Mouse (Mus musculus) heart, adult 18-20 months (tissue): Measurements from ENCODE around the gene Gm20538. TPM values are rescaled to one million over a fixed set of nuclear protein-coding genes. Genes with fewer than 3 reads are reported as not detected.

Source experiments
- total RNA-seq, 2 experiments: library from RNA; stranded (reverse); gene quantifications; 2 replicates each; pipeline ENCODE4 v1.2.3; 2021

Gm20538 gene
- total RNA-seq, 2 experiments from 2014 or later = not detected

Other genes starting within 250 kb of the Gm20538 start
- gene Scd4, start 219.7 kb downstream of the Gm20538 start, total RNA-seq = 1 to 10 TPM; 4.3 to 7.8 TPM
- 100 to 1,000 TPM in 1 of 2 experiments, 10 to 100 TPM in 1; 30.8 to 212 TPM for gene Scd1, start 145.0 kb downstream of the Gm20538 start, total RNA-seq
- gene Wnt8b, start 59.4 kb downstream of the Gm20538 start, total RNA-seq = not detected
- gene Sec31b, start 7.0 kb downstream of the Gm20538 start, total RNA-seq = 10 to 100 TPM in 1 of 2 experiments, 1 to 10 TPM in 1; 9.4 to 10.2 TPM
- 1,000 to 10,000 TPM; 1,929 to 2,019 TPM for gene Ndufb8, start 2.6 kb upstream of the Gm20538 start, total RNA-seq
- 10 to 100 TPM; 57.1 to 58.1 TPM for gene Hif1an, start 10.0 kb upstream of the Gm20538 start, total RNA-seq
- gene Pax2, start 203.2 kb upstream of the Gm20538 start, total RNA-seq = not detected